Mouse (Mus musculus) CH12.LX (cell line): ENCODE results near the gene Cept1. TPM values are rescaled to one million over a fixed set of nuclear protein-coding genes. Genes with fewer than 3 reads are reported as not detected.

ENCODE experiments used
- DNase-seq: peaks from one replicate; pipeline ENCODE4 v3.0.0-alpha.2; 2013; ENCODE audit errors: extremely low read depth
- H3K27ac ChIP-seq: 2 replicates; pipeline ENCODE4 v1.5.1; 2012; ENCODE audit warnings: low read depth, mild to moderate bottlenecking, control low read depth, moderate library complexity; ENCODE audit not compliant: insufficient read depth
- H3K27me3 ChIP-seq: replicated peaks from 2 replicates; pipeline ENCODE3; 2012; ENCODE audit warnings: inconsistent platforms
- H3K36me3 ChIP-seq, 2 experiments: replicated peaks in 1 of 2; 2 replicates each; pipeline versions ENCODE3 to v1.6.1; 2012; ENCODE audit warnings: inconsistent platforms in 1 of 2, low read length in 1 of 2, mild to moderate bottlenecking in 1 of 2, mixed read lengths in 1 of 2, moderate library complexity in 1 of 2; ENCODE audit not compliant: control insufficient read depth in 1 of 2, insufficient read depth in 1 of 2
- H3K4me1 ChIP-seq, 2 experiments: 2 replicates each; pipeline ENCODE4 v1.6.1; 2012; ENCODE audit warnings: inconsistent platforms in 1 of 2, moderate library complexity in 1 of 2; ENCODE audit not compliant: insufficient read depth in 2 of 2, control insufficient read depth in 1 of 2
- H3K4me2 ChIP-seq: 2 replicates; pipeline ENCODE4 v1.6.1; 2012; ENCODE audit warnings: low read depth, mild to moderate bottlenecking, control low read depth; ENCODE audit not compliant: poor library complexity, insufficient read depth, severe bottlenecking
- H3K4me3 ChIP-seq, 3 experiments: fragments of 150-350 bp in 1 of 3; sonication (generic) in 1 of 3; replicated peaks in 1 of 3; 2 replicates each; pipeline versions ENCODE3 to v1.5.1; 2011 to 2012; ENCODE audit warnings: low read depth in 2 of 3, low read length in 2 of 3, mild to moderate bottlenecking in 2 of 3, moderate library complexity in 2 of 3, control low read depth in 1 of 3, improper control_type of control experiment in 1 of 3, inconsistent platforms in 1 of 3, mixed read lengths in 1 of 3; ENCODE audit not compliant: poor library complexity in 1 of 3
- H3K79me2 ChIP-seq: replicated peaks from 2 replicates; pipeline ENCODE4 v1.6.1; 2012; ENCODE audit warnings: mild to moderate bottlenecking, moderate library complexity; ENCODE audit not compliant: control insufficient read depth, poor library complexity, insufficient read depth, severe bottlenecking; ENCODE audit errors: extremely low read depth
- H3K9ac ChIP-seq: 2 replicates; pipeline ENCODE4 v1.6.1; 2012; ENCODE audit warnings: low read depth, mild to moderate bottlenecking, control low read depth, moderate library complexity; ENCODE audit not compliant: insufficient read depth
- H3K9me3 ChIP-seq: replicated peaks from 2 replicates; pipeline ENCODE3; 2012; ENCODE audit warnings: low read length, inconsistent platforms, mixed read lengths
- BHLHE40 ChIP-seq: IDR thresholded peaks from 2 replicates; pipeline ENCODE4 v1.6.1; 2011; ENCODE audit warnings: mild to moderate bottlenecking, low read depth, low read length, improper control_type of control experiment
- CHD1 ChIP-seq: IDR thresholded peaks from 2 replicates; pipeline ENCODE4 v1.6.1; 2012; ENCODE audit warnings: low read depth, low read length, improper control_type of control experiment, inconsistent platforms
- E2F4 ChIP-seq: IDR thresholded peaks from 2 replicates; pipeline ENCODE4 v1.6.1; 2011; ENCODE audit warnings: low read depth, low read length, improper control_type of control experiment; ENCODE audit not compliant: insufficient replicate concordance
- ELF1 ChIP-seq: IDR thresholded peaks from 2 replicates; pipeline ENCODE4 v1.6.1; 2014; ENCODE audit warnings: low read depth, mild to moderate bottlenecking, inconsistent platforms, low read length, improper control_type of control experiment
- EP300 ChIP-seq: IDR thresholded peaks from 2 replicates; pipeline ENCODE4 v1.6.1; 2011; ENCODE audit warnings: low read length, improper control_type of control experiment
- ETS1 ChIP-seq: conservative IDR thresholded peaks from 2 replicates; pipeline ENCODE4 v1.6.1; 2012; ENCODE audit warnings: low read depth, mild to moderate bottlenecking, inconsistent platforms, low read length, improper control_type of control experiment, moderate library complexity
- GABPA ChIP-seq: IDR thresholded peaks from 2 replicates; pipeline ENCODE4 v1.6.1; 2012; ENCODE audit warnings: low read depth, low read length, improper control_type of control experiment, inconsistent platforms; ENCODE audit not compliant: insufficient replicate concordance
- IRF4 ChIP-seq: IDR thresholded peaks from 2 replicates; pipeline ENCODE4 v1.6.1; 2014; ENCODE audit warnings: low read depth, mild to moderate bottlenecking, inconsistent platforms, low read length, improper control_type of control experiment
- MAX ChIP-seq: IDR thresholded peaks from 2 replicates; pipeline ENCODE4 v1.6.1; 2011; ENCODE audit warnings: low read length, improper control_type of control experiment
- MYC ChIP-seq: IDR thresholded peaks from 2 replicates; pipeline ENCODE4 v1.6.1; 2011; ENCODE audit warnings: low read depth, mild to moderate bottlenecking, improper control_type of control experiment, low read length
- SIN3A ChIP-seq: IDR thresholded peaks from 2 replicates; pipeline ENCODE4 v1.6.1; 2012; ENCODE audit warnings: low read length, improper control_type of control experiment, inconsistent platforms
- SMC3 ChIP-seq: IDR thresholded peaks from 2 replicates; pipeline ENCODE4 v1.6.1; 2011; ENCODE audit warnings: low read depth, low read length, improper control_type of control experiment
- TCF12 ChIP-seq: IDR thresholded peaks from 2 replicates; pipeline ENCODE4 v1.6.1; 2014; ENCODE audit warnings: low read depth, mild to moderate bottlenecking, inconsistent platforms, low read length, improper control_type of control experiment
- UBTF ChIP-seq: IDR thresholded peaks from 2 replicates; pipeline ENCODE4 v1.6.1; 2012; ENCODE audit warnings: low read depth, mild to moderate bottlenecking, inconsistent platforms, low read length, improper control_type of control experiment, moderate library complexity
- ZC3H11A ChIP-seq: IDR thresholded peaks from 2 replicates; pipeline ENCODE4 v1.6.1; 2012; ENCODE audit warnings: low read depth, mild to moderate bottlenecking, inconsistent platforms, low read length, improper control_type of control experiment
- dilution Hi-C: fragments of 300-500 bp; cut with MboI; formaldehyde crosslinking; loops from 2 replicates; pipeline ENCODE4 v1.14.3; 2020; ENCODE audit warnings: low sequenced_read_pairs; ENCODE audit not compliant: extremely low pct_unique_long_range_greater_than_20kb, extremely low pct_ligation_motif_present
- in situ Hi-C: fragments of 300-500 bp; cut with MboI; formaldehyde crosslinking; loops from 3 replicates; pipeline ENCODE4 v1.14.3; 2019; ENCODE audit warnings: low sequenced_read_pairs, low pct_ligation_motif_present, low pct_unique_long_range_greater_than_20kb, mixed read lengths
- polyA plus RNA-seq: library from polyadenylated mRNA; unstranded; fragments of >175 nt; gene quantifications from 2 replicates; pipeline ENCODE4 v1.2.1, GENCODE M21; 2012; ENCODE audit warnings: low read depth; ENCODE audit not compliant: insufficient read length
- total RNA-seq, 2 experiments: library from RNA; depleted of rRNA; stranded (reverse); fragments of 300-350 nt in 1 of 2; fragments of >200 nt in 1 of 2; gene quantifications; 2 replicates each; pipeline ENCODE4 v1.2.3; 2012 to 2014

Gene Cept1
- total and polyA plus RNA-seq, 3 experiments = 27.7 to 73.8 (median 32.7) TPM

DNA sequence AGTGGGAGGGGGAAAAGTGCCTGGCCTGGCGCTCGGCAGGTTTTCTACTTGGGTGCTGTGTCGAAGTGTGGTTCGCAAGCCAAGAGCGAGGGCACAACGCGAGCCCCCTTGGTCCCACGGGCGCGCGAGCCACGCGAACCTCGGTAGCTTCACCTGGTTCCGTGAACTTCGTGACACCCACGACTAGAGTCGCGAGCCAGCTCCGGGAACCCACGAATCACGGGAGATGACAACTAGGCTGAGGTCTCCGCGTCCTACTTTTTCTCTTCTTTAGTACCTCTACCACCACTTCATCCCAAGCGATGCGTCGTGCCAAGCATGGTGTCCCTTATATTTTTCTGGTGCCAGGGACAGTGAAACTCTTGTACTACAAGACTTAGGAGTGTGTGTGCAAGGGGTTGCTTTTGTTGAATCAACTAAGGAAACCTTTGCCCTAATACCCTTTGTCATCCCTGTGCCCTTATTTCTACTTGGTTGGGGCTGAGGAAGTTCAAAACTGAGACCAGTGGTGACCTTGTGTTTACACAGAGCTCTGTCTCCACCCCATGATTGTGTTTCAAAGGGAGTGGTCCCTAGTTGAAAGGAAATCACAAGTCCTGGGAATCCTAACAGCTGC, 430 bp upstream of the Cept1 start:
- no peak for DNase-seq
- dilution Hi-C loops (no loop called here), in situ Hi-C loops (no loop called here)

DNA sequence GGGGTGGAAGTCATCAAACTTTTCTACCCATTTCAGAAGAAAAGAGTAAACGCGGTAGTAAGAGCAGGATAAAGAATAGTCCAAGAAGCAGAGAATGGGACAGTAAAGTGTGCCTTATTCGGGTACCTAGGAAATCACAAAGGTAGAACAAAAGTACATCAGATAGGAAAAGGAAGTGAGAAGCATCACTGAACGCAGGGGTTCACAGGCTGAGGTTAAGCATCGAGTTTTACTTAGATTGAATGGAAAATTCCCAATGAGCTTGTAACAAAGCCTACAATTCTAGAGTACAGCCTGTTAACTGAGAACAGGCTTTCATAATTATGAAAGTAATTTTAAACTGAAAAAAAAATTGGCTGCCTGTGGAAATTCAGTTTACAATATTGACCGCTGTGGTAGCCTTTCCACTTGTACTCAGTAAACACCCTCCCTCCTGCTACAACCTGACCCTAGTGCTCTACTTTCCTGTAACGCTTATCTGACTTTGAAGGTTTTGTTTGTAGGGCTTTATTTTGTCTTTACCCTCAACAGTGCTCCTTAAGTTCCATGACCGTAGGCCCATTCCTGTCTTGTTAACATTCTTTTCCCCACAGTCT, 2.8 kb downstream of the Cept1 start:
- DNase-seq = no peak
- H3K9ac ChIP-seq = peak overlapping the region; percentile 88
- H3K4me3 ChIP-seq = peak overlapping the region in 2 of 3 experiments; percentile 22 to 35
- in situ Hi-C loops = no loop called here
- no peaks in the 10 kb centered on the region for H3K9me3 ChIP-seq
- TF ChIP-seq IRF4 (0 out of 2 replicates have a peak, but pooled peaks have one; percentile 33), MYC (no peak), SIN3A (no peak; the same call in 1 of the 2 replicates), EP300 (peak; percentile 72), GABPA (no peak), CHD1 (peak; percentile 33; the same call in 1 of the 2 replicates), ELF1 (0 out of 2 replicates have a peak, but pooled peaks have one; percentile 39)
- peaks cover 0 to 9% of the 10 kb centered on the region in 2 experiments for H3K36me3 ChIP-seq
- peaks cover 41% of the 10 kb centered on the region for H3K79me2 ChIP-seq
- dilution Hi-C loops = no loop called here
- peak overlapping the region; percentile 99 for H3K4me2 ChIP-seq
- no peak overlapping the region for H3K27ac ChIP-seq
- H3K4me1 ChIP-seq = peaks cover 3 to 30% of the 10 kb centered on the region in 2 experiments; a peak in 3 of 4 replicates
- H3K27me3 ChIP-seq = no peaks in the 10 kb centered on the region

More for the DNA sequence above, 430 bp upstream of the Cept1 start:
- peaks cover 39% of the 10 kb centered on the region for H3K79me2 ChIP-seq
- no peaks in the 10 kb centered on the region for H3K9me3 ChIP-seq
- peaks cover 7 to 55% of the 10 kb centered on the region in 2 experiments; a peak in 3 of 4 replicates for H3K4me1 ChIP-seq
- peaks cover 0 to 10% of the 10 kb centered on the region in 2 experiments for H3K36me3 ChIP-seq
- peak overlapping the region; percentile 86 to 95 (median 94) for H3K4me3 ChIP-seq
- H3K4me2 ChIP-seq = peak overlapping the region; percentile 13; the same call in 1 of the 2 replicates
- H3K27me3 ChIP-seq = no peaks in the 10 kb centered on the region
- H3K27ac ChIP-seq = peak overlapping the region; percentile 67
- TF ChIP-seq UBTF (0 out of 2 replicates have a peak, but pooled peaks have one; percentile 35), MAX (0 out of 2 replicates have a peak, but pooled peaks have one; percentile 7), TCF12 (no peak), ETS1 (no peak), SMC3 (no peak), E2F4 (no peak), SIN3A (peak; percentile 22; the same call in 1 of the 2 replicates), BHLHE40 (no peak), ZC3H11A (no peak)
- H3K9ac ChIP-seq = peak overlapping the region; percentile 82
